15 mouse cellular contexts compared by ENCODE assay signal in the genomic region with DNA sequence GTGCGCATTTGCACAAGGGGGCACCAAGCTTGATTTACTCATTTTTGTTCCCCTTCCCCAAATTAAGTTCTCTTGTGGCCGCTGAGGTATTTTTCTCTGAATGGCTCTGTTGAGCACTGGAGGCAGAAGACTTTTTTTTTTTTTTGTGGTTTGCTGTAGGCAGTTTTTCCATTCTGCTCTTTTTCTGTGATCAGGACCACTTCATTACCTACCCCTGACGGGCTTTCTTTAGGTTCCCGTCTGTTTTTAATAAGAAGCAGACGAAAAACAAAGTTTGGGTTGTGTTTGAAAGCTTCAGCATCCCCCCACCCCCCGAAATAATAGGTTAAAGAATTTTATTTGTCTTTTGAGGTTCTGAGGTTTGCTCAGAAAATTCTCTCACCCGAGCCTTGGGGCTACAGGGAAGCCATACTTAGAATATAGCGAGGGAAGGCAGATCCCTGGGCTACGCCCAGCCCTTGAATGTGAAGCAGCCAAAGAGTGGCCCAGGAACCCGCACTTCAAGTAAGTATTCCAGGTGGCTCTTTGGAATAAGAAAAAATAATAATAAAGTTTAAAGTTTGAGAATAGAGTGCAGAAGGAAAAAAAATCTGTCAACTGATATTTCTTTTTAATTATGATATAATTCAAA.
DNase-seq lines count a peak whose midpoint lies in the region; ATAC-seq and TF ChIP-seq lines count a peak whose summit lies in the region.
"Had no signal": no experiment of that assay in that cellular context is flagged by ENCODE, and none has a peak within 500 bp of the region (broad histone marks: within the 10 kb centered on the region; RNA-seq: fewer than 3 reads in every experiment).

No protein-coding gene starts in this region.

- H3K4me2 ChIP-seq in kidney, embryonic 16.5 days (replicated peaks; ENCODE audit: low read depth, low read length), result 0 out of 2 replicates have a peak overlapping the region, but pooled peaks have one; percentile 11
- H3K4me2 ChIP-seq in embryonic facial prominence, embryonic 14.5 days (ENCODE audit: low read depth, low read length), result peak overlapping the region; percentile 45
- peak overlapping the region; percentile 28 for H3K4me2 ChIP-seq in limb, embryonic 14.5 days (replicated peaks; ENCODE audit: low read depth, low read length, severe bottlenecking)
- H3K4me2 ChIP-seq: forebrain, embryonic 12.5 days; intestine, embryonic 15.5 days; liver, embryonic 13.5 days; midbrain, embryonic 12.5 days had no signal

- peaks cover 10% of the 10 kb centered on the region for H3K4me1 ChIP-seq in kidney, embryonic 16.5 days (ENCODE audit: insufficient read depth, low read length)
- H3K4me1 ChIP-seq in spleen, adult 2 months (ENCODE audit: control insufficient read depth, insufficient read depth, insufficient read length), result peaks cover 36% of the 10 kb centered on the region
- peaks cover 23% of the 10 kb centered on the region; the same call in 1 of the 2 replicates for H3K4me1 ChIP-seq in embryonic facial prominence, embryonic 14.5 days (ENCODE audit: control insufficient read depth, insufficient read depth, low read length)
- H3K4me1 ChIP-seq in limb, embryonic 14.5 days (ENCODE audit: control insufficient read depth, insufficient read depth, low read length), result peaks cover 31% of the 10 kb centered on the region
- H3K4me1 ChIP-seq: intestine, embryonic 15.5 days had no signal

- no peak for DNase-seq in kidney, postnatal 14 days
- DNase-seq in spleen, adult 2 months (ENCODE audit: low read depth in 1 of 2, low spot score in 2 of 2), result no peak
- DNase-seq in spleen, adult 12 weeks (ENCODE audit: low spot score), result no peak
- peak; percentile 73 for DNase-seq in embryonic facial prominence, embryonic 14.5 days (ENCODE audit: low spot score)
- peak; percentile 72 for DNase-seq in limb, embryonic 14.5 days (ENCODE audit: low spot score)
- DNase-seq in thymus, adult 18-20 months, result no peak
- no peak for DNase-seq in embryo, embryonic 10.5 days (ENCODE audit: low spot score)
- DNase-seq: cerebellum, adult 11-12 months; liver, embryonic 13.5 days; right cerebral cortex, postnatal 25 days had no signal

- no peaks in the 10 kb centered on the region for H3K9me3 ChIP-seq in kidney, embryonic 16.5 days (ENCODE audit: low read length)
- H3K9me3 ChIP-seq in embryonic facial prominence, embryonic 14.5 days (ENCODE audit: control insufficient read depth, low read length), result no peaks in the 10 kb centered on the region
- H3K9me3 ChIP-seq in limb, embryonic 14.5 days (ENCODE audit: control insufficient read depth, low read length), result no peaks in the 10 kb centered on the region
- H3K9me3 ChIP-seq: forebrain, embryonic 12.5 days; intestine, embryonic 15.5 days; liver, embryonic 13.5 days; midbrain, embryonic 12.5 days had no signal

- no peak overlapping the region for H3K27ac ChIP-seq in kidney, embryonic 16.5 days (ENCODE audit: low read length)
- H3K27ac ChIP-seq in spleen, adult 2 months (ENCODE audit: insufficient read depth, low read length), result peak overlapping the region; percentile 67
- peak overlapping the region; percentile 87 for H3K27ac ChIP-seq in embryonic facial prominence, embryonic 14.5 days (replicated peaks; ENCODE audit: low read depth, low read length)
- peak overlapping the region; percentile 90 for H3K27ac ChIP-seq in limb, embryonic 14.5 days (replicated peaks; ENCODE audit: low read depth, low read length)
- H3K27ac ChIP-seq: forebrain, embryonic 12.5 days; intestine, embryonic 15.5 days; left cerebral cortex, adult 2 months; liver, embryonic 13.5 days; midbrain, embryonic 12.5 days had no signal

- H3K9ac ChIP-seq in kidney, embryonic 16.5 days (replicated peaks; ENCODE audit: low read length), result 0 out of 2 replicates have a peak overlapping the region, but pooled peaks have one; percentile 17
- no peak overlapping the region for H3K9ac ChIP-seq in embryonic facial prominence, embryonic 14.5 days (ENCODE audit: low read depth, low read length)
- H3K9ac ChIP-seq in limb, embryonic 14.5 days (ENCODE audit: low read depth, low read length, severe bottlenecking), result no peak overlapping the region
- H3K9ac ChIP-seq: forebrain, embryonic 12.5 days; intestine, embryonic 15.5 days; liver, embryonic 13.5 days; midbrain, embryonic 12.5 days had no signal

- WGBS in kidney, embryonic 16.5 days, result 69% methylated on average over 10 of the region's 10 CpGs
- WGBS in spleen, adult 2 months, result 31% methylated on average over 10 of the region's 10 CpGs
- 28% methylated on average over 10 of the region's 10 CpGs for WGBS in embryonic facial prominence, embryonic 14.5 days
- 13% methylated on average over 10 of the region's 10 CpGs for WGBS in limb, embryonic 14.5 days

- TF ChIP-seq POLR2A in spleen, adult 2 months (IDR thresholded peaks at IDR 0.05; ENCODE audit: low read depth, low read length), result no peak
- TF ChIP-seq POLR2A in limb, embryonic 14.5 days (IDR thresholded peaks at IDR 0.05; ENCODE audit: borderline replicate concordance, extremely low read depth, insufficient read depth, insufficient read length), result no peak

- no peak overlapping the region for H3K4me3 ChIP-seq in kidney, embryonic 16.5 days (ENCODE audit: low read length)
- no peak overlapping the region for H3K4me3 ChIP-seq in spleen, adult 2 months (ENCODE audit: extremely low read depth, insufficient read depth, insufficient read length)
- H3K4me3 ChIP-seq in embryonic facial prominence, embryonic 14.5 days (ENCODE audit: low read depth, low read length), result 0 out of 2 replicates have a peak overlapping the region, but pooled peaks have one; percentile 0
- no peak overlapping the region for H3K4me3 ChIP-seq in limb, embryonic 14.5 days (replicated peaks; ENCODE audit: low read length)
- H3K4me3 ChIP-seq: forebrain, embryonic 12.5 days; intestine, embryonic 15.5 days; left cerebral cortex, adult 2 months; liver, embryonic 13.5 days; midbrain, embryonic 12.5 days had no signal

- H3K36me3 ChIP-seq in kidney, embryonic 16.5 days (ENCODE audit: insufficient read depth, low read length), result no peaks in the 10 kb centered on the region
- no peaks in the 10 kb centered on the region for H3K36me3 ChIP-seq in spleen, adult 2 months (ENCODE audit: control insufficient read depth, insufficient read depth, low read length)
- H3K36me3 ChIP-seq in embryonic facial prominence, embryonic 14.5 days (ENCODE audit: control insufficient read depth, insufficient read depth, low read length), result no peaks in the 10 kb centered on the region
- H3K36me3 ChIP-seq in limb, embryonic 14.5 days (ENCODE audit: control insufficient read depth, insufficient read depth, low read length), result no peaks in the 10 kb centered on the region
- H3K36me3 ChIP-seq: forebrain, embryonic 12.5 days; intestine, embryonic 15.5 days; liver, embryonic 13.5 days; midbrain, embryonic 12.5 days had no signal

- no peak for TF ChIP-seq CTCF in spleen, adult 2 months (IDR thresholded peaks at IDR 0.05; ENCODE audit: extremely low read depth, insufficient read depth, insufficient read length, insufficient replicate concordance)

- H3K27me3 ChIP-seq in kidney, embryonic 16.5 days (ENCODE audit: insufficient read depth, low read length), result no peaks in the 10 kb centered on the region
- no peaks in the 10 kb centered on the region for H3K27me3 ChIP-seq in spleen, adult 2 months (ENCODE audit: control insufficient read depth, insufficient read depth, low read length)
- H3K27me3 ChIP-seq in embryonic facial prominence, embryonic 14.5 days (replicated peaks; ENCODE audit: control insufficient read depth, insufficient read depth, low read length), result no peaks in the 10 kb centered on the region
- no peaks in the 10 kb centered on the region for H3K27me3 ChIP-seq in limb, embryonic 14.5 days (ENCODE audit: control insufficient read depth, insufficient read depth, low read length)
- H3K27me3 ChIP-seq: forebrain, embryonic 12.5 days; intestine, embryonic 15.5 days; midbrain, embryonic 12.5 days had no signal

- ATAC-seq in kidney, embryonic 16.5 days (ENCODE audit: low FRiP score, low TSS enrichment), result no peak
- ATAC-seq in embryonic facial prominence, embryonic 14.5 days (ENCODE audit: low read depth), result peak; percentile 51
- peak; percentile 76 for ATAC-seq in limb, embryonic 14.5 days (ENCODE audit: low FRiP score, low read depth)
- ATAC-seq: intestine, embryonic 15.5 days had no signal

Comparison
In these comparisons a context has a peak if more than half of its experiments do, and no peak if none do; other contexts are left out.
1. DNase-seq: peak in embryonic facial prominence, embryonic 14.5 days (single experiment) and limb, embryonic 14.5 days (single experiment); none in kidney, postnatal 14 days (single experiment), spleen, adult 2 months (0 of 2), spleen, adult 12 weeks (single experiment), thymus, adult 18-20 months (0 of 2) and embryo, embryonic 10.5 days (single experiment).
2. Peak in every context shown above with its lines, with median percentiles within 50 percentile points of each other: H3K4me2 ChIP-seq.